Mouse (Mus musculus) CD8-positive naive resting alpha-beta T cell, adult 2 months (primary cell): ENCODE results near the gene Gm44790.
A peak's percentile ranks its signal among the peaks of the same experiment; 100 is the strongest.

ENCODE experiments used
- DNase-seq, 2 experiments: peaks; one replicate each; pipeline ENCODE4 v3.0.0; 2022; ENCODE audit warnings: low read depth in 2 of 2, low spot score in 2 of 2

The Gm44790 gene

DNA sequence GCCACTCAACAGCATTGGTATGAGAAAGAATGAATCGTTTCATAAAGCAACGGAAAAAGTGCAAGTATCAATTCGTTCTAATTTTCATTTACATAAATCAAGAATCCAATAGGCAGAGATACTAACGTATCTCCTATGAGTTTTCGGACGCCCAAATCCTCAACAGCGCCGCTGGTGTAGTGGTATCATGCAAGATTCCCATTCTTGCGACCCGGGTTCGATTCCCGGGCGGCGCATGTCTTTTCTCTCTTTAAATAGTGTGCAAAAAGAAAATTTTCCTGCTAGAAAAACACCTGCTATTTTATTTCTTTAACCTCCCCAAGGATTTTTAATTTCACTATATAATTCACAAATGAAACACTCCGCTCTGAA lies 22.7 kb upstream of the Gm44790 start:
- DNase-seq = peak; percentile 81 to 82

DNA sequence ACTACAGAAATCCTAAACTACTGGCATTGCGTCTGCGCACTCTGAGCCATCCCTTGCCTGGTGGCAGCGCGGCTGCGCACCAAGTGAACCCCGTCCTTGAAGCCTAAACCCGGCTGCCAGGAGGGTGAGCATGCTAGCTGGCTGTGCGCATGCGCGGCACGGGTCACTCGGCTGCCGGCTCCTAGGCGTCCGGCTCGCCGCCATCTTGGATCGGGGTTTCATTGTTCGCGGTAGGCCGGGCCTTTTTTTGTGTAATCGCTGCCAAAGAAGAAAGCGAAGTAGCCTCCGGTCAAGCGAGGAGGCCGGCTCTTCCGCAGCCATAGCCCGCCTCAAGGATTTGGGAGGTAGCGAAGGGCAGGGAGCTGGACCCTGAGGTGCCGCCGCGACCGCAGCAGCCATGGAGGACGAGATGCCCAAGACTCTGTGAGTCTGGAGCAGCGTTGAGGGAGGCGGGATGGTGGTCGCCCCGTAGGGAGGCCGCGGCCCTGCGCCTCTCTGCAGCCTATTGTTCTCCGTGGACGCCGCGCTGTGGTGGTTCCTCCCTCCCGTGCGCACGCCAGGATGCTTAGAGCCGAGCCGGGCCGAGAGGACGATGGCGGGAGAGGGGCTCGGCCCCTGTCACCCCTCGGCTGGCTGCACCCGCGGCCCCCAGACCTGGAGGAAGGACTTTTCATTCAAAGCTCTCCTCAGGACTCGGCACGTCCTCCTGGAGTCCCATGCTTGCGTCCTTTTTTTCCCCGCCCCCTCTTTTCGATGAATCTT lies 22.2 kb upstream of the Gm44790 start, which contains the start of gene Tia1:
Gene Tia1, plus strand, starts transcription at position 120 of the 762 bp plus-strand sequence.
- DNase-seq = peak; percentile 92 to 96

DNA sequence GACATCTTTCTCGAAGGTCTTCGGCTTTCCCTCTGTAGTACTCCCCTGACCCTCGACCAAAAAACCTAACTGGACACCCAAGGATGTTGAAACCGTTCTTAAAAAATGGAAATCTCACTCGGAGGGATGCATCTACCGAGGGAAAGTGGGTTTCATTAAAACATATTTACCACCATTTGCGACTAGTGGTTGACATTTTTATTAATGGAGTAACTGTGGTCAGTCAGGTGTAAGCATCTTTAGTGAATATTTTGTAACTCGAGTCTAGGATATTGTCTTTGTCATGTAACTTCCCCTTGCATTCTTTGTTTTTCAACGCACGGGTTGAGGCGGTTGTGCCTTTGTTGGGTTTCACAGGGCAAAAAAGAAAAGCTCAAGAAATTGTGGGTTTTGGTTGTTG lies 21.5 kb upstream of the Gm44790 start:
- DNase-seq = peak in 1 of 2 experiments; percentile 4

DNA sequence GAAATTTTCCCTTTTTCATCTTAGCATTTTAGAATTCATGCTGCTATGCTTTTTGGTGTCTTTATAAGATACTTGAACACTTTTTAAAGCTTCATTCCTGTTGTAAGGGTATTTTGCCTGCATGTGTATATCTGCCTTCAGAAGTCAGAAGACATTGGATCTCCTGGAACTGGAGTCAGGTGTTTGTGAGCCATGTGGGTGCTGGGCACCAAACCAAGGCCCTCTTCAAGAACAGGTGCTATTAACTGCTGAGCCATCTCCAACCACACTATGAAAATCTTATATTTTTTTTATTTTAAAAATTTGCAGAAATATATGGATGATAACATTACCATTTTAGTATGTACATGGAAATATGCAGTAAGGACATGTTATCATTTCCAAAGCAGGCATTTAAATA lies 20.2 kb upstream of the Gm44790 start:
- no peak for DNase-seq

DNA sequence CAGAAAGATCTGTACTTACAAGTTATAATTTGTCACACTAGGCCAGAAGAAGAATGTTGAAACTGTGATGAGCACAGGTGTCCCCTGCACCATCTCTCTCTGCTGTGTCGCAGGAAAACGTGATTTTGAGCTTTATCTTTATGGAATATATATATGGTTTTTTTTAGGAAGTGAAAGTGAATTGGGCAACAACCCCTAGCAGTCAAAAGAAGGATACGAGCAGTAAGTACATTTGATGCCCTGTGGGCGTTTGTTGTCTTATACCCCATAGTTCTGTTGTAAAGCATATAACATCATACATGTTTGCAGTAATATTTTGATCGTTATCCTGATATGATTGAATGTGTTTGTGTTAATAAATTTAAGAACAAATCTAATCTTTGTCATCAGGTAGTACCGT lies 7.7 kb upstream of the Gm44790 start:
- no peak for DNase-seq

DNA sequence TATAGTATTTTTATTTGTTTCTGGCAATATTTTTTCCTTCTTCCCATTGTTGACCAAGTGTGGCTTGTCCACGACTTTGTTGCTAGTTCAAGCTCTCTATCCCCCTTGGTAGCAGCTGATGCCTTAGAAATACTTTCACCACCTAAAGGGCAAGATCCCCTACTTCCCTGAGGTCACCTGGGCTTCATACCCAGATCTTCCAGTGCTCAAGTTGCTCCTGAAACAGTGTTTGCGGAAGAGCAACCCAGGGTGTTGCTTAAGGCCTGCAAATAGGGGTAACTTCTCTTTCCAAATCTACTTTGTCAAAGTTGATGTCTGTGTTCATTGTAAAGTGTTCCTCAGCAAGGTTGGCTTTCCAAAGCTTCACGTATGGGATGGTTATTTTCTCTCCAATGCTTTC lies 7.2 kb upstream of the Gm44790 start:
- DNase-seq = no peak

DNA sequence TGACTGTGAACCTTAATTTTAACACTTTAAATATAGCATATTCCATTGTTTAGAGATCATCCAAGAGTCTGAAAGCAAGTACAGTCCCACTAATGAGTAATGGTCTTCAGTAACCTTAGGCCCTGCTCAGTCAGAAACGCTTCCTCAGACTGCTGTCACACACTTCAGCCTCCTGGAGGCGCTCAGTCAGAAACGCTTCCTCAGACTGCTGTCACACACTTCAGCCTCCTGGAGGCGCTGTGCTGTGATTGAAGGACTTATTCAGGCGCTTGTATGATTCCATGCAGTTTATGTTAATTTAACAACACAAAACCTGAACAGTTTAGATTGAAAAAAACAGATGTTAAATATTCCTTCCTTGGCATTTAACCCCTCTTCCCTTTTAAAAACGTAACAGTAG lies 6.0 kb upstream of the Gm44790 start:
- DNase-seq = no peak

DNA sequence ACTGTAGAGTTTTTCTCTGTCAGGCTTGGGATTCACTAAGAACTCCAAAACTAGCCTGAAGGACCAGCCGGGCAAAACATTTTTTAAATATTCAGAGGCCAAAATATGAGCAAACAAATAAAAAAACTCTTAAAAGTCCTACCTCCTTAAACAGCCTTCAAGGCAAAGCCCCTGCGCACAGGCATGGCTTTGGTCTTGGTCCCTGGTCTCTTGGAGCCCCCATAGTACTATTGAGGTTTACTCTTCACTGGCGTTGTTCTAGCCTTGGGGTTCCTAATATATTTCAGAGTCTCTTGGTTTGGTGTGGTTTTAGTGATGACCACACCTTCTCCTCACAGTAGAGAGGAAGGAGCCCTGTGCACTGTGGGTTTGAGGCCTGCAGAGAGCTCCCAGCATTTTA lies 5.1 kb downstream of the Gm44790 start:
- DNase-seq = no peak

DNA sequence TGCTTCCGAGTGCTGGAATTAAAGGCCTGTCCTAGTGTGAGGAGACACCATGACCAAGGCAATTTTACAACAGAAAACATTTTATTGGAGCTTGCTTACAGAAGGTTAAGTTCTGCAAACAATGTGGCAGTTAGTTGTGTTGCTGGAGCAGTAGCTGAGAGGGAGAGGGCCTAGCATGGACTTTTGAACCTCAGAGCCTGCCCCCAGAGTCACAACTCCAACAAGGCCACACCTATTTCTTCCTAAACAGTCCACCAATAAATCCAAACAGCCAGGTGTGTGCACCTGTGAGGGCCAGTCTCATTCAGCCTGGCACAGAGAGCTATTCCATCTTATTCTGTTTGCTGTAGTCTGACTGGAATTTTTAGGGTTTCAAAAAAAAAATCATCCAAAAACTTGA lies 7.2 kb downstream of the Gm44790 start:
- no peak for DNase-seq

DNA sequence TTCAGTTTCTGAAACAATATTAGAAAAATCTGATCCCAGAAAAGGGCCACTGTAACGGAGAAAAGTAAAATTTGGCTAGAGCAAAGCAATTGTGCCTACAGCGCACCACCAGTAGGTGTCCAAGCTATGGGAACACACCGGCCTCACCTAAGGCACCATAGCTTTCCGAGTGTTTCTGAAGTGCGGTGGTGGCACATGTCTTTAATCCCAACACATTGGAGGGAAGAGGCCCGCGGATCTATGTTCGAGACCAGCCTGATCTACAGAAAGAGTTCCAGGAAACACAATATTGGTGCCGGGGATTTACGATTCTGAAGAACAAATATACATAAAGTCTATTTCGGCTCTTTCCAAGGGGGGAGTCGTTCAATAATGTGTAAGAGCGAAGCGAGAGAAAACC lies 11.3 kb downstream of the Gm44790 start:
- peak; percentile 47 to 58 for DNase-seq

DNA sequence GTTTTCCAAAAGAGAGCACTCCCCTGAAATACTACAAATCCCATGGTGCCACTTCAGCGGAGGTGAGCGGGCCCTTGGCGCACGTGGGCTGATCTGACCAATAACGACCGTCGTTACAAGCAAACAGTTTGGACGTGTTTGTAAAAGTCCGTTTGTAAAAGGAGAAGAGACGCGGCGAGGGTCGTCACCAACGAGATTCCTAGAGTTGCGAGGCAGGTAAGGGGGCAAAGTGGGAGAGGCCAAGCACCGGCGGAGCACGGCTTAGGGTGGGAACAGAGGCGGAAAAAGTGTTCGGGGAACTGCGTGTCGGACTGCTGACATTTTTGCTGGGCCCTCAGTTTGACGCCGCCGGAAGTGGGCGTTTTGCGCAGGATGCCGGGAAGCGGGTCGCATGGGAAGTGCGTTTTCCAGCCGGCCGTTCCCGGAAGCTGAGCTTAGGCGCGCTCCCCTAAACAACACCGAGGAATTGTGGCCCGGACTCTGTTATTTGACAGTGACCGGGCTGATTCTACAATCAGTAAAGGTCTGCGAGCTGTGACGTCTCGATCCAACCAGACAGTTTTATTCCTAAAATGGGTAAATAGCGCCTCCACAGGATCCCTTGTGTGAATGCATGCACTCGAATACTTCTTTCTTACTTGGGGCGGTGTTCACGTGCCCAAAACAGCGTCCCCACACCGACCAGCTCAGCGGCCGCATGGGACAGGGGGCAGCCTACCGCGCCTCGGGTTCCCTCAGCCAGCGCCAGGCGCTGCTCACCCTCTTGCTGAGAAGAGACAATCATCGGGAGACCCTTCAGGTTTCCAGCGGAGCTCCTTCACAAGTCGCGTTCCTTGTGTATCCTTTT lies 12.0 kb downstream of the Gm44790 start, which contains the start of gene C87436:
Gene C87436, plus strand, starts transcription at position 103 of the 847 bp plus-strand sequence.
- DNase-seq = peak; percentile 87 to 92

DNA sequence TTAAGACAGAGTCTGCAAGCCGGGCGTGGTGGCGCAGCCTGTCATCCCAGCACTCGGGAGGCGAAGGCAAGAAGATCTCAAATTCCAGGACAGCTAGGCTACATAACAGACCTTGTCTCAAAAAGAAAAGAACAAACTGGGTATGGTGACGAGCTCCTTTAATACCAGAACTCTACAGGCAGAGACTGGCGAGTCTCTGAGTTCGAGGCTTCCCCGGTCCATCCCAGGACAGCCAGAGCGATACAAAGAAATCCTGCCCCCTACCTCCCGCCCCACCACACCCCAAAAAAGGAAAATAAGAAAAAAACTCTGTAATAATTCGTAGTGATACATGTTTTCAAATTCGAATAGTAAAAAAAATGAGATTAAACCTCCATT lies 12.7 kb downstream of the Gm44790 start:
- DNase-seq = no peak

DNA sequence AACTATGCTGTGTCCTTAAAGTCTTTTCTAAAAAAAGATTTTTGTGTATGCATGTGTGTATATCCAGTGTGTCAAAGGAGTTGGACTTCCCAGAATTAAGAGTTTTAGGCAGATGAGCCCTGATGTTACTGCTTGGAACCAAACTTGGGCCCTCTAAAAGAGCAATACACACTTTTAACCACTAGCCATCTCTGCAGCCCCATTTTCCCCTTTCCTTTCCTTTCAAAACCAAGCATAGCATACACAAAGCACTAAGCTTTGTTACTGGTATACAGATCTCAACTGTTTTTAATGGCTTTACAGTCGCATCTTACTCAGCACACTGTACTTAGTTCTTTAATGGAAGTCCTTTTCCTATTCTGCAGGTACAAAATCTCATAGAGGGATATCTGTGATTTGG lies 13.1 kb downstream of the Gm44790 start:
- no peak for DNase-seq

DNA sequence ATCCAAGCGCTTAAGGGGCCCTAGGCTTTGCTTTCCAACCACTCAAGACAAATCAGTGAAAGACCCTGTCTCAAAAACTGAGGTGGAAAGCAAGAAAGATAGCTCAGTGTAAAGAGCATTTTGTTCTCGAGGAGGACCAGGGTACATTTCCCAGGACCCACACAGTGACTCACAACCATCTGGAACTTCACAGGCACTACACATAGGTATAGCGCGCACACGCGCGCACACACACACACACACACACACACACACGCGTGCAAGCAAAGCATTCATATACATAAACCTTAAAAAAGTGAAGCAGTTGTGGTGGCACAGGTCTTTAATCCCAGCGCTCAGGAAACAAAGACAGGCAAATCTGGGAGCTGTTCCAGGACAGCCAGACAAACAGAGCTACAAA lies 15.1 kb downstream of the Gm44790 start:
- DNase-seq = no peak

DNA sequence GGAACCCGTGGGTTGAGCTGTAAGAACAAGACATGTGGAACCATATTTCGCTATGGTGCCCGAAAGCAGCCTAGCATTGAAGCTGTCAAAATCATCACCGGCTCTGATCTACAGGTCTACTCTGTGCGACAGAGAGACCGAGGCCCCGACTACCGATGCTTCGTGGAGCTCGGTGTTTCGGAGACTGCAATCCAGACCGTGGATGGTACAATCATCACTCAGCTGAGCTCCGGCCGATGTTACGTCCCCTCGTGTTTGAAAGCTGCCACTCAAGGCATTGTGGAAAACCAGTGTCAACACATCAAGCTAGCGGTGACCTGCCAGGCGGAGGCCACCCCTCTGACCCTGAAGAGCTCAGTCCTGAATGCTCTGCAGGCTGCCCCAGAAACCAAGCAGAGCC lies 19.1 kb downstream of the Gm44790 start:
- no peak for DNase-seq

DNA sequence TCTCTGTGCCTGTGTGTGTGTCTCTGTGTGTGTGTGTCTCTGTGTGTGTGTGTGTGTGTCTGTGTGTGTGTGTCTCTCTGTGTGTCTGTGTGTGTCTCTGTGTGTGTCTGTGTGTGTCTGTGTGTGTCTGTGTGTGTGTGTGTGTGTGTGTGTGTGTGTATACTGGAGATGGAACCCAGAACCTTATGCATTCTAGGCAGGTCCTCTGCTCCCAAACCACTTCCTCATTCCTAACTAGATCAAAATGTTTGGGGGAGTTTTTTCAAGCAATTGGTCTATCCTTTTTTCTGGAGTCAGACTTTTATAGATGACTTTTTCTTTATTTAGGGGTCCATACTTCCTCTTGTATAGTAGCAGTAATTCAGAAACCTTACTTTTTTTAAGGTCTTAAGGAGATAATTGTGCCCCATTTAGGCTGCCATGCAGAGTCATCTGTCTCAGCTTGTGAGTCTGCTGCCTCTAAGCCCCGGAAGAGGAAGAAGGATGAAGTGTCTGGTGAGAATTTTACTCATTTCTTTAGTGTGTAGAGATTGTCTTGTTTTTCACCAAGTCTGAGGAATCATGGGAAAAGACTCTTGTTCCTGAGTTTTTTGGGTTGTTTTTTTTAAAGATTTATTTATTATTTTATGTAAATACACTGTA lies 20.6 kb downstream of the Gm44790 start:
- DNase-seq = no peak

DNA sequence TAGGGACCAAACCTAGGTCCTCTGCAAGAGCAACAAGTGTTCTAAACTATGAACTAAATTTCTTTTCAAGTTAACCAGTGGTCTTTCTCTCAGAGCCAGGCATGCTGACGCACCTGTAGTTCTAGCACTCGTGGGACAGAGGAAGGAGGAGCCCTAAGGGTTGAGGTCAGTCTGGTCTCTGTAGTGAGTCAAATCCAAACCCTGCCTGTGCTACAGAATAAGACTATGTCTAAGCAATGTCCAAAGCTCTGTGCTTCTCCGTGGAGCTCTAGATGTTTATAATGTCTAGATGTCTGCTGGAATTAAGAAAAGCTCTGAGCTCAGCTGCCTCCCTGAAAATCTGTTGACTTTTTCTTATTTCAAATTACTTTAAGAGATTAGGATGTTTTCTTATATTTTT lies 30.3 kb downstream of the Gm44790 start:
- DNase-seq = no peak

DNA sequence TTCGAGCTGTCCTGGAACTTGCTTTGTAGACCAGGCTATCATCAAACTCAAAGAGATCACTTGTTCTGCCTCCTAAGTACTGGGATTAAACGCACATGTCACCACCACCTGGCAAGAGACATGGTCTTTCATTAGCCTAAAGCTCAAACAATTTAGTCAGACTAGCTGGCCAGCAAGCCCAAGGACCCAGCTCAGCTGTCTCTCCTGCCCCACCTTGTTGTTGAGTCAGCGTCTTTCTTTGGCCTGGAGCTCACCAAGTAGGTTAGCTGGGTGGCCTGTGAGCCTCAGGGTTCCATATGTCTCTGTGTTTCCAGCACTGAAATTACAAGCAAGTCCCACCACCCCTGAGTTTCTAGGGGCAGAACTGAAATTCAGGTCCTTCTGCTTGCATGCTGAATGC lies 36.6 kb downstream of the Gm44790 start:
- DNase-seq = no peak

DNA sequence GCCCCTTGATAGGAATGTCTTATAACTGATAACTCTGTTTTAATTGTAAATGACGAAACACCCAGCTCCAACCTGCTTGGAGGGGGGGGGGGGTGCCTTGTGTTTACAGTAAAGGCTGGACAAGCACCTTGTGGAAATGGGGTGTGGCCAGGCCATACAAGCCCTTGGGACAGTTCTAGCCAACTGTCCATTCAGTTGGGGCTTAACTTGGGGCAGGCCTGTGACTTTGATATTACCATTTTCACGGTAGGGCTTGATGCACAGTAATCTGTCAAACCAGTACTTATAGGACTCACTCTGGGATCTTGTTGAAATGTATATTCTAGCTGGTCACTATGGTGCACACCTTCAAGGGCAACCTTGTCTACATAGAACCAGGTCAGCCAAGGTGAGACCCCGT lies 44.9 kb downstream of the Gm44790 start:
- DNase-seq = no peak

DNA sequence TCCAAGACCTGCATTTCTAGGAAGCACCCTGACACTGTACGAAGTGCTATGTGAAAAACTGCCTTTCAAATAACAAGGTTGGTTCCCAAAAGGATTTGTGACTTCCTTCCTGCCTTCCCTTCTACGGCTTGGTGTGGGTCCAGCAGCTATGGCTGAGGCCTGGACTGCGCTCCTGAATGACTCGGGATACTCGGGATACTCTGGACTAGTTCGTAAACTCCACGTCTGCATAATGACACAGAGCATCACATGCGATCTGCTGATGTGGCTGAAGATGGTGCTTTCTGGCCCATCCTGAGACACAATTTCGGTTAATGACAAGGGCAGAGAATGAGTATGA lies 45.3 kb downstream of the Gm44790 start:
- DNase-seq = no peak

DNA sequence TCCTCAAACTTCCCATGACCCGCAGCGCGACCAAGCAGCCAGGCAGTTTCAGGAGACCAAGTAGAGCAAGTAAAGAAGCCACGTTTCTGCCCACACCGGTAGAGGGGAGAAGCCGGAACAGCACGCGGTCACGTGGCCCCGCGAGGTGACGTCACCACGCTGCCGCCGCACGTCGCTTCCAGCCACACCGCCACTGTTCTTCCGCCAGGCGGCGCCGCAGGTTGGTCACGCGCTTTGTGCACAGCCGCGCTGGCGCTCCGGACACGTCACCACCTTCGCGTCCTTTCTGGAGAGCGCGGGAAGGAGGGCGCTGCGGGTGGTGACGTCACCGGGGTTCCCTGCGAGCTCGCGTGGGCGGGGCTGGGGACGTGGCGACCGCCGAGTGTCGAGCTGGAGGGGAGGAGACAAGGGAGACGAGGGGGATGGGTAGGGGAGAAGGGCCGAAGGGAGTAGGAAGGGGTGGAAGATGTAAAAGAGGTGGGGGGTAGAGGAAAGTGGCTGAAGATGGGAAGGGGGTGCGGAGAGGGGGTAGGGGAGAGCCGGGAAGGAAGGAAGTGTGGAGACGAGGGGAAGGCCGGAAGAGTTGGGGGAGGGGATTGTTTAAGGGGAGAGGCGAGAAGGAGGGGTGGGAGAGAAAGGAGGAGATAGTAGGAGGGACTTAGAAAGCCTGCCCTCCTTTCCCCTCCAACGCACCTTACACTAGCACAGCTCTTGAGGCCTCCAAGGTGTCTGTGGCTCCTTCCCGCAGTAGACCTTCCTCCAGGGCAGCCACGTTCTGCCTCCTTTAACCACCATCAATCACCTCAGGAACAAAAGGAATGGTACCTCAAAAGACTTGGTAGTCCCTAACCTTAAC lies 45.9 kb downstream of the Gm44790 start:
- DNase-seq = peak; percentile 99 to 100
